Mouse (Mus musculus) myocyte (in vitro differentiated cells): ENCODE measurements around the gene Ttll11. TPM values are rescaled to one million over a fixed set of nuclear protein-coding genes. Genes with fewer than 3 reads are reported as not detected.

Source experiments
- H3K27me3 ChIP-seq: one replicate; pipeline ENCODE4 v1.6.1; 2011; ENCODE audit not compliant: control insufficient read depth, insufficient read depth, insufficient read length
- H3K36me3 ChIP-seq: one replicate; pipeline ENCODE4 v1.6.1; 2011; ENCODE audit not compliant: control insufficient read depth, insufficient read depth
- H3K4me2 ChIP-seq: one replicate; pipeline ENCODE4 v1.6.1; 2011; ENCODE audit warnings: low read depth, control low read depth
- H3K4me3 ChIP-seq: one replicate; pipeline ENCODE4 v1.5.1; 2011; ENCODE audit warnings: mild to moderate bottlenecking, control low read depth, moderate library complexity
- H3K79me2 ChIP-seq: one replicate; pipeline ENCODE4 v1.6.1; 2011; ENCODE audit not compliant: control insufficient read depth, insufficient read depth
- H3ac ChIP-seq: one replicate; pipeline ENCODE4 v1.6.1; 2011; ENCODE audit not compliant: control insufficient read depth, insufficient read length
- CEBPB ChIP-seq: IDR thresholded peaks from 2 replicates; pipeline ENCODE4 v1.6.1; 2011; ENCODE audit warnings: mild to moderate bottlenecking, moderate library complexity; ENCODE audit not compliant: poor library complexity, insufficient read depth, severe bottlenecking
- E2F4 ChIP-seq: IDR thresholded peaks from one replicate; pipeline ENCODE4 v1.6.1; 2011; ENCODE audit warnings: mild to moderate bottlenecking, control low read depth, moderate library complexity; ENCODE audit not compliant: insufficient read depth
- MAX ChIP-seq: IDR thresholded peaks from one replicate; pipeline ENCODE4 v1.6.1; 2011; ENCODE audit warnings: low read depth, mild to moderate bottlenecking, control low read depth
- MYOD1 ChIP-seq, 3 experiments: IDR thresholded peaks; one replicate each; pipeline ENCODE4 v1.6.1; 2011; ENCODE audit warnings: control low read depth in 2 of 3, low read depth in 2 of 3, mild to moderate bottlenecking in 2 of 3, moderate library complexity in 1 of 3; ENCODE audit not compliant: insufficient read length in 2 of 3, control insufficient read depth in 1 of 3
- MYOG ChIP-seq, 3 experiments: IDR thresholded peaks; one replicate each; pipeline ENCODE4 v1.6.1; 2011; ENCODE audit warnings: control low read depth in 2 of 3, low read depth in 2 of 3, mild to moderate bottlenecking in 2 of 3; ENCODE audit not compliant: insufficient read length in 2 of 3, control insufficient read depth in 1 of 3, insufficient read depth in 1 of 3
- POLR2A ChIP-seq: IDR thresholded peaks from one replicate; pipeline ENCODE4 v1.6.1; 2011; ENCODE audit warnings: low read depth, mild to moderate bottlenecking, control low read depth, moderate library complexity; ENCODE audit not compliant: insufficient read length
- POLR2AphosphoS2 ChIP-seq: IDR thresholded peaks from one replicate; pipeline ENCODE4 v1.6.1; 2011; ENCODE audit warnings: low read depth, control low read depth; ENCODE audit not compliant: insufficient read length
- REST ChIP-seq: IDR thresholded peaks from one replicate; pipeline ENCODE4 v1.6.1; 2011; ENCODE audit warnings: mild to moderate bottlenecking, control low read depth, moderate library complexity; ENCODE audit not compliant: insufficient read depth, insufficient read length
- SRF ChIP-seq: IDR thresholded peaks from one replicate; pipeline ENCODE4 v1.6.1; 2011; ENCODE audit warnings: low read depth; ENCODE audit not compliant: control insufficient read depth, insufficient read length
- TCF12 ChIP-seq: IDR thresholded peaks from one replicate; pipeline ENCODE4 v1.6.1; 2011; ENCODE audit warnings: mild to moderate bottlenecking, control low read depth; ENCODE audit not compliant: poor library complexity, insufficient read depth, severe bottlenecking
- TCF3 ChIP-seq: IDR thresholded peaks from one replicate; pipeline ENCODE4 v1.6.1; 2011; ENCODE audit warnings: low read depth, control low read depth; ENCODE audit not compliant: insufficient read length
- USF1 ChIP-seq: IDR thresholded peaks from one replicate; pipeline ENCODE4 v1.6.1; 2011; ENCODE audit warnings: low read depth, mild to moderate bottlenecking, control low read depth, moderate library complexity
- polyA plus RNA-seq: library from polyadenylated mRNA; unstranded; fragments of >200 nt; fragmentation: generic; extraction: Trizol; gene quantifications from one replicate; pipeline ENCODE4 v1.2.1, GENCODE M21; 2012; ENCODE audit warnings: missing spikeins

Gene Ttll11
- polyA plus RNA-seq, 1 experiment: 9.8 TPM

DNA sequence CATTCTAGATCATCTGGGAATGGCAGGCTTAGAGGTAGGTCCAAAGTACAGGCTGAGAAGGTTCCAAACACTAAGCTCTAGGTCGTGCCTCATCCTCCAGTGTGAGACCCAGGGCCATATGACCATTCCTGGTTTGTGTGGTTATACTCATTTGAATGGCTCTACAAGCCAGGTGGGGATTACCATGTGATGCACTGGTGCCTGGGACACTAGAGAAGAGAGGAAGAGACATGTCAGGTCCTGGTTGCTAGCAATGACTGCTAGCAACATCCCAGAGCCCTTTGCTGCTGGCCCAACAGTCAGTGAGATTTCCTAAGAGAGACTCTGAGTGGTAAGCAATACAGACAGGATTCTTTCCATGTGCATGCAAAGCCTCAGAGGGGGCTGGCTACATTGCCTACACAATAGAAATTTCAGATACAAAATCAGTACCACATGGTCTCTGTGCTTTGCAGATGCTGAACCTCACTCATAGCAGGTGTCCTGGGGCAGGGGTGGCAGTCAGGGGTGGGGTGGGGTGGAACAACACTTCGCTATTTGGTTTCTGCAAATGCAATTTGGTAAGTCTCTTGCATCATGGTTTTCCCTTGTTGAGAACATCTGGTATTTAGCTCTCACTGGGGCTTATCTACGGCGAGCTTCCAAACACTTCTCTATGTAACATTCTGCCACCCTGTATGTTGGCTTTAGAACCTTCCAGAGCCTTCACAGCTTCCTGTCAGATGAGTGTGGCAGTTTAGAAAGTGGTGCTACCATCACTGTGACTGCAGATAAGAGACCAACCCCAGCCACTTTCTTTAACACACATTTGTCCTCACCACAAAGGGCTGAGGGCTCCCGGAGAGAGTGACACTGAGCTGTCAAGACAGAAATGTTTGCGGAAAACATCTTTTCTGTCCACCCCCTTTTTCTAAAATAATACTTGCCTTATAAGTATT, 148.5 kb downstream of the Ttll11 start:
- H3K4me3 ChIP-seq: no peak overlapping the region
- peak; percentile 72; the same call in 1 of the 2 replicates for TF ChIP-seq CEBPB
- TF ChIP-seq MYOG (IDR thresholded peaks at IDR 0.05; ENCODE audit: control insufficient read depth in 1 of 3, insufficient read depth in 1 of 3, insufficient read length in 2 of 3, low read depth in 2 of 3): peak in 1 of 3 experiments; percentile 30
- TF ChIP-seq MYOD1 (IDR thresholded peaks at IDR 0.05; ENCODE audit: control insufficient read depth in 1 of 3, insufficient read length in 2 of 3, low read depth in 2 of 3): peak in 1 of 3 experiments; percentile 51
- no peak for TF ChIP-seq TCF3
- no peak overlapping the region for H3ac ChIP-seq
- H3K36me3 ChIP-seq: no peaks in the 10 kb centered on the region
- H3K4me2 ChIP-seq: no peak overlapping the region
- H3K27me3 ChIP-seq: no peaks in the 10 kb centered on the region
- no peaks in the 10 kb centered on the region for H3K79me2 ChIP-seq

DNA sequence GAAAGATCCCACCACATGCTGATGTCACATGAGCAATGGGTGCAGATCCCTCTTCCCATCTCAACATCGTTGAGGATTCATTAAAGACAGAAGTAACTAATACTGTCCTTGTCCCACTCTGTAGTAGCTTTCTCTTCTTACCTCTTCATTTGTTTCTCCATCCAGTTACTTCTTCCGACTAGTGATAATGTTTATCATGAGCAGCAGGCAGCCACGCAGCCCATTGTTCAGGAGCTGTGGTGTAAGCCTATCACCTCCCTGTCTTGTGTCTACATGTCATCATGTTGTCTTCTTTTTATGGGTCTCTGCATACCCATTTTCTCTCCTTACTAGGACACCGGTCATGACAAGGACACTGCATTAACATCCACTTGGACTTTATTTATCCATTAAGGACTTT, 150.6 kb downstream of the Ttll11 start:
- TF ChIP-seq MYOG (IDR thresholded peaks at IDR 0.05; ENCODE audit: control insufficient read depth in 1 of 3, insufficient read depth in 1 of 3, insufficient read length in 2 of 3, low read depth in 2 of 3): no peak
- no peak for TF ChIP-seq CEBPB
- TF ChIP-seq TCF12: no peak
- no peak for TF ChIP-seq MYOD1 (IDR thresholded peaks at IDR 0.05; ENCODE audit: control insufficient read depth in 1 of 3, insufficient read length in 2 of 3, low read depth in 2 of 3)
- no peak for TF ChIP-seq MAX
- TF ChIP-seq REST: no peak
- TF ChIP-seq POLR2A: no peak
- TF ChIP-seq POLR2AphosphoS2: no peak
- TF ChIP-seq E2F4: no peak
- TF ChIP-seq TCF3: no peak
- no peak for TF ChIP-seq SRF
- no peak for TF ChIP-seq USF1
- Histone ChIP-seq H3K4me2 (no peak overlapping the region), H3K27me3 (no peaks in the 10 kb centered on the region), H3ac (no peak overlapping the region), H3K4me3 (no peak overlapping the region), H3K79me2 (no peaks in the 10 kb centered on the region), H3K36me3 (no peaks in the 10 kb centered on the region)

DNA sequence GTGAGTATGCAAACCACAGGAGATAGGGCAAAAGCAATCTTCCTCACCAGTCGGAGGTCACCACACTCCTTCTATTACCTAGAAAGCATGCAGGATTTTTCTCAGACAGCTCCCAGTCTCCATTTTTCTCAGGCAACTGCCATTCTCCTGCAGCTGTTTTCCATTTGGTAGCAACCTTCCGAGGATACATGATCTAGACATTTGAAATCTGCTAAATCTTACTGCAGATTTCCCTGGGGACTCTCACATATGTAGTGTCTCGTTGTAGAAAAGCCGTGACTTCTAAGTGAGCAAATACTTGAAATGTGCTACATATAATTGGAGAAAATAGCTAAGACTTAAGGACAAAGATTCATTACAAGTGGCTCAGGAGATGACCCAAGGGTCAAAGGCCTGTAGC, 151.8 kb downstream of the Ttll11 start:
- Histone ChIP-seq H3K36me3 (no peaks in the 10 kb centered on the region), H3K4me2 (no peak overlapping the region), H3K27me3 (no peaks in the 10 kb centered on the region), H3K79me2 (no peaks in the 10 kb centered on the region), H3ac (no peak overlapping the region), H3K4me3 (no peak overlapping the region)
- TF ChIP-seq SRF: no peak
- no peak for TF ChIP-seq E2F4
- no peak for TF ChIP-seq MAX
- no peak for TF ChIP-seq POLR2A
- no peak for TF ChIP-seq CEBPB
- no peak for TF ChIP-seq MYOG (IDR thresholded peaks at IDR 0.05; ENCODE audit: control insufficient read depth in 1 of 3, insufficient read depth in 1 of 3, insufficient read length in 2 of 3, low read depth in 2 of 3)
- TF ChIP-seq MYOD1 (IDR thresholded peaks at IDR 0.05; ENCODE audit: control insufficient read depth in 1 of 3, insufficient read length in 2 of 3, low read depth in 2 of 3): no peak
- TF ChIP-seq POLR2AphosphoS2: no peak
- no peak for TF ChIP-seq TCF3
- no peak for TF ChIP-seq USF1
- no peak for TF ChIP-seq REST
- no peak for TF ChIP-seq TCF12

DNA sequence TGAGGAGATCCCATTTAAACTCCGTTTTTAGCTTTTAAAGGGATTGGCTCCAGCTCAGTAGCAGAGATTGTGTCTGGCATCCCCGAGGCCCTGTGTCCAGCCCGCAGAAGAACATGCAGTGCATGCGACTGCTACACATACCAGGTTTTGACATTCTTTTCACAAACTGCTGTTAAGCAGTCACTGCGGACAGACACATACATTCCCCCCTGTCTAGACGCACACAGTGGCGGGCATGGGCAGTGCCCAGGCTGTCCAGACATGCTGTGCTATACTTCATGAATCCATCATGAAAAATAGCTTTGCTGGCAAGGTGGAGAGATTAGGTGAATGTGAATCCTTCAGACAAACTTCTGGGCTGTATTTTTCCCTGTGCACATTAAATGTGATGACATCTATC, 154.6 kb downstream of the Ttll11 start:
- H3K4me2 ChIP-seq: no peak overlapping the region
- H3K27me3 ChIP-seq: no peaks in the 10 kb centered on the region
- H3K79me2 ChIP-seq: no peaks in the 10 kb centered on the region
- H3K4me3 ChIP-seq: no peak overlapping the region
- no peaks in the 10 kb centered on the region for H3K36me3 ChIP-seq
- TF ChIP-seq SRF (no peak), REST (no peak)
- H3ac ChIP-seq: no peak overlapping the region

DNA sequence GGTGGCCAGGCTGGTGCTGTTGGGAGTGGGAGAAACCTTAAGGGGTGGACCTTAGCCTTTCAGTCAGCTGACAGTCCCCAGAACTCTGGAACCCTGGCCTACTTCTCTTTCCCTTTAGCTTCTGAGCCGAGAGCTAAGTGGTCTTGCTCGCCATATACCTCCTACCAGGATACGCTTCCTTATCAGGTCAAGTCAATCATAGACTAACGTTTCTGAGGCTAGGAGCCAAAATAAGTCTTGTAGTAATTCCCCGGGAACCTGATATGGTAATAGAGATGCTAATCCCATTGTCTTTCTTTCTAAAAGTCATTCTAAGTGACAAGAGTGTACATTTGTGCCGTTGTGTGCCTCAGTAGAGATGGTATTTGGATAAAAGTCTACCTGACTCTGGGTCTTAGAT, 156.1 kb downstream of the Ttll11 start:
- no peak overlapping the region for H3K4me3 ChIP-seq
- no peaks in the 10 kb centered on the region for H3K27me3 ChIP-seq
- no peaks in the 10 kb centered on the region for H3K36me3 ChIP-seq
- no peak overlapping the region for H3ac ChIP-seq
- no peak for TF ChIP-seq MYOD1 (IDR thresholded peaks at IDR 0.05; ENCODE audit: control insufficient read depth in 1 of 3, insufficient read length in 2 of 3, low read depth in 2 of 3)
- no peak for TF ChIP-seq SRF
- no peak for TF ChIP-seq POLR2A
- TF ChIP-seq TCF12: no peak
- TF ChIP-seq MYOG (IDR thresholded peaks at IDR 0.05; ENCODE audit: control insufficient read depth in 1 of 3, insufficient read depth in 1 of 3, insufficient read length in 2 of 3, low read depth in 2 of 3): no peak
- TF ChIP-seq TCF3: no peak
- no peak for TF ChIP-seq E2F4
- no peak for TF ChIP-seq USF1
- TF ChIP-seq MAX: no peak
- TF ChIP-seq POLR2AphosphoS2: no peak
- no peak for TF ChIP-seq REST
- no peak for TF ChIP-seq CEBPB
- H3K4me2 ChIP-seq: no peak overlapping the region
- no peaks in the 10 kb centered on the region for H3K79me2 ChIP-seq
